Mouse (Mus musculus) erythroblast, embryonic 14.5 days (primary cell): Measurements from ENCODE around the gene St3gal4.

Experiments
- GATA1 ChIP-seq: IDR thresholded peaks from 2 replicates; pipeline ENCODE4 v1.6.1; 2012; ENCODE audit warnings: low read length, inconsistent platforms, mixed read lengths
- TAL1 ChIP-seq: IDR thresholded peaks from 3 replicates; pipeline ENCODE4 v1.6.1; 2012; ENCODE audit warnings: low read length, inconsistent platforms, mixed read lengths

GRCm38 (mm10) chr9:35053669-35054068 lies 65.4 kb downstream of the St3gal4 start:
- TF ChIP-seq TAL1 (no peak), GATA1 (no peak)
